Mouse (Mus musculus) E14TG2a.4 (cell line): ENCODE data around the gene Cpsf4l.
"Not testable (repeated sequence)": the region's sequence is repeated elsewhere in the genome, so short reads cannot be mapped to it uniquely, and the experiment has no call there.

Experiments
- H3K27me3 ChIP-seq: 2 replicates; pipeline ENCODE4 v1.6.1; 2014; ENCODE audit warnings: low read length, control low read depth; ENCODE audit not compliant: insufficient read depth
- H3K36me3 ChIP-seq: 2 replicates; pipeline ENCODE4 v1.6.1; 2014; ENCODE audit warnings: low read length, control low read depth; ENCODE audit not compliant: insufficient read depth
- H3K4me1 ChIP-seq: replicated peaks from 2 replicates; pipeline ENCODE4 v1.6.1; 2014; ENCODE audit warnings: low read depth, low read length, control low read depth
- H3K4me3 ChIP-seq: replicated peaks from 2 replicates; pipeline ENCODE4 v1.5.1; 2014; ENCODE audit warnings: mild to moderate bottlenecking, low read length
- H3K9me3 ChIP-seq: 2 replicates; pipeline ENCODE4 v1.6.1; 2014; ENCODE audit warnings: low read length, control low read depth
- CTCF ChIP-seq: conservative IDR thresholded peaks from 2 replicates; pipeline ENCODE4 v1.5.1; 2014; ENCODE audit warnings: low read length
- NANOG ChIP-seq: IDR thresholded peaks from 2 replicates; pipeline ENCODE4 v1.6.1; 2014; ENCODE audit warnings: borderline replicate concordance, low read length, mixed read lengths
- POU5F1 ChIP-seq: IDR thresholded peaks from 2 replicates; pipeline ENCODE4 v1.6.1; 2014; ENCODE audit warnings: low read length, borderline replicate concordance

Gene Cpsf4l

DNA sequence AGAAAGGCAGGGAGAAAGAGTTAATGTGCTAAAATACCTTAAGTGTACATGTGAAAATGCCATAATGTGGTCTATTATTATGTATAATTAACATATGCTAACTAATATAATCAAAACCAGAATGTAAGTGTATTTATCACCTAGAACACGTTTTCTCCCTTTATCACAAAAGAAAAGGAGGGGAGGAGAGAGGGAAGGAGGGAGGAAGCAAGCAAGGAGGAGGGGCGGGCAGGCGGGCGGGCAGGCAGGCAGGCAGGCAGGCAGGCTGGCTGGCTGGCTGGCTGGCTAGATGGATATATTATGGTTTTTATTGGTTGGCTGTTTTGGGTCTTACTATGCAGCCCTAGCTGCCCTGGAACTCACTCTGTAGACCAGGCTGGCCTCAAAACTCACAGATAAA is 40.1 kb downstream of the Cpsf4l start:
- Histone ChIP-seq H3K4me1 (peaks cover 49% of the 10 kb centered on the region), H3K4me3 (no peak overlapping the region), H3K9me3 (no peaks in the 10 kb centered on the region), H3K36me3 (peaks cover 85% of the 10 kb centered on the region), H3K27me3 (no peaks in the 10 kb centered on the region)
- TF ChIP-seq NANOG (no peak), POU5F1 (no peak), CTCF (no peak)

DNA sequence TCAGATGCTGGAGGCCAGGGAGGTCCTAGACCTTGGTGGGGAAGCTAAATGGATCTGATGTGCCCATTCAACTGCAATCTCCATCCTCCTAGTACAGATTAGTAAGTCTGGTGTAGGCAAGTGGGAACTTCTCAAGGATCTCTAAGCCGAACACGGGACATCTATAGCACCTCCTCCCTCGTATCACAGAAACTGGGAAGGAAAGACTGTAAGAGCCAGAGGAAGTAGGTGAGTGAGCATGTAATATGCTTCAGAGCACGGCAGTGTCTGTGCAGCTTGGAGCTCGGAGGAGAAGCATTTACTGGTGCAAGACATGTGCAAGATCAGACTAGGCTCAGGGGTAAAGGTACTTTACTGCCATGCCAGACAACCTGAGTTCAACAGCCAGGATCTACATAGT is 41.0 kb downstream of the Cpsf4l start:
- TF ChIP-seq POU5F1 (no peak), CTCF (no peak), NANOG (no peak)

DNA sequence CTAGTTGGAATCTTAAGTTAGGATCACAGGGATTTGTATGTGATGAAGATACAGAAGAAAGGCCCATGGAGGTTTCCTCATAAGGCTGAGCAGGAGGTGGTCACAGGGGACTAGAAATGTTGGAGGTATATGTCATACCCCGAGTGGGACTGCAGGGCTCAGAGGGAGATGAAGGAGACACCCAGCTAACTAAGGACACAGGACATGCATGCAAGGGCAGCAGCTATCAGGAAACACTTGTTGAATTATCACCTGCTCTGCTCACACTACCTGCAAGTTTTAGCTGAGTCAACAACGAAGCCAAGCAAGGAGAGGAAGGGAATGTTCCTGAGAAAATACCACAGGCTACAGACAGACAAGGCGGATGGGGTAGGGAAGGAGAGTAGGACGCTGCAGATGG is 42.1 kb downstream of the Cpsf4l start:
- peaks cover 85% of the 10 kb centered on the region for H3K36me3 ChIP-seq
- TF ChIP-seq POU5F1 (no peak), NANOG (no peak)
- no peaks in the 10 kb centered on the region for H3K27me3 ChIP-seq
- H3K4me3 ChIP-seq = no peak overlapping the region
- peaks cover 45% of the 10 kb centered on the region for H3K4me1 ChIP-seq
- no peaks in the 10 kb centered on the region for H3K9me3 ChIP-seq

More for the DNA sequence above, 41.0 kb downstream of the Cpsf4l start:
- Histone ChIP-seq H3K9me3 (no peaks in the 10 kb centered on the region), H3K4me1 (peaks cover 44% of the 10 kb centered on the region), H3K27me3 (no peaks in the 10 kb centered on the region), H3K36me3 (peaks cover 85% of the 10 kb centered on the region), H3K4me3 (no peak overlapping the region)

DNA sequence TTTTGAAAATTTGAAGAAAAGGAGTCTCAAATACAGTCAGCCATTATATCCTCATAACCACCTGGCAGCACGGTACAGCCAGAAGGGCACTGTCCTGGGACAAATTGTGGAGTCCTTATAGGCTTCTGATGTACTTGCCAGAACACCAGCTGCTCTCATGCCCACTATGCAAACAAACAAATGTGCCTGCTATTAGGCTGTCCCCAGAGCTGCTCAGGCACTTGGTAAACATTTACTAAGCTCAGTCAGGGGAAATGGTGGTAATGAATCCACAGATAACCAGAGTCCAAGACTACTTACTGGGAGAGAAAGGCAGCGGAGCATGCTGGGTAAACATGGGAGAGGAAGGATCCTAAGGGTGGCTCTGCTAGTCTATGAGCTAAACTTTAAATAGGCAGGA is 42.7 kb downstream of the Cpsf4l start:
- Histone ChIP-seq H3K4me3 (no peak overlapping the region), H3K27me3 (no peaks in the 10 kb centered on the region), H3K9me3 (no peaks in the 10 kb centered on the region), H3K4me1 (peaks cover 47% of the 10 kb centered on the region), H3K36me3 (peaks cover 85% of the 10 kb centered on the region)
- TF ChIP-seq NANOG (no peak), POU5F1 (no peak), CTCF (no peak)

DNA sequence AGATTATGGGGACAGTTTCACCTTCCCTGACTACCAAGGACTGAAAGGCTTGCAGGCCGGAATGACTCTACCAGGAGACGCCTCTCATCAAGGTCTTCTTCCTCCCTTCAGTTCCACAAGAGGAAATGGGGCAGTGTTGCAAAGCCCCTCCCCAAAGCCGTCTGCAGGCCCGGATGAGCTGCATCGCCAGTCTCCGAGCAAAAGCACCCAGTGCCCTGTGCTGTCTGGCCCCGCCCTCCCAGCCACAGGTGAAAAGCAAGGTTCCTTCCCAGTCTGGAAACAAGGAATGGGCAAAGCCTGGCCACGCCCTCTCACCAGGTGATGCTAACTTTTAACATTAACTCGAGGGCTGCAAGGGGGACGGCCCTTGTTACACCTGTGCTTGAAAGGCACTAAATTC is 43.2 kb downstream of the Cpsf4l start:
- no peak for TF ChIP-seq CTCF
- no peak for TF ChIP-seq POU5F1
- TF ChIP-seq NANOG = no peak
- peaks cover 49% of the 10 kb centered on the region for H3K4me1 ChIP-seq
- no peak overlapping the region for H3K4me3 ChIP-seq

DNA sequence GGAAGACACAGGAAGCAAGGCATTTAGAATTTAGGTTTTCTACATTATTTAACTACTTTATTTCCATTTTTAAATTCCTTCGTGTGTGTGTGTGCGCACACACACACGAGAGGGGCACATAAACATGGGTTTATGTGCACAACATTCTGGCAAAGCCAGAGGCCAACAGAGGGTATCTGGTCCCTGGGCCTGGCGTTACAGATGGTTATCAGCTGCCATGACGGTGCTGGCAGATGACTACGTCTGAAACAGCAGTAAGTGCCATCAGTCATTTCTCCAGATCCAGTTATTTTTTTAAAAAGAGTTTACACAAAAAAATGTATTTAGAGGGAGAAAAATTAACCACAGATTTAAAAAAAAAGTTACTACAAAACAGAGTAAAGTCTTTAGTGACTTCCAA is 43.6 kb downstream of the Cpsf4l start:
- H3K27me3 ChIP-seq = no peaks in the 10 kb centered on the region
- H3K4me1 ChIP-seq = peaks cover 47% of the 10 kb centered on the region
- H3K9me3 ChIP-seq = no peaks in the 10 kb centered on the region
- no peak for TF ChIP-seq CTCF
- TF ChIP-seq NANOG = no peak
- TF ChIP-seq POU5F1 = no peak
- peaks cover 86% of the 10 kb centered on the region for H3K36me3 ChIP-seq
- H3K4me3 ChIP-seq = no peak overlapping the region

More for the DNA sequence above, 43.2 kb downstream of the Cpsf4l start:
- peaks cover 86% of the 10 kb centered on the region for H3K36me3 ChIP-seq
- H3K27me3 ChIP-seq = no peaks in the 10 kb centered on the region
- H3K9me3 ChIP-seq = no peaks in the 10 kb centered on the region

DNA sequence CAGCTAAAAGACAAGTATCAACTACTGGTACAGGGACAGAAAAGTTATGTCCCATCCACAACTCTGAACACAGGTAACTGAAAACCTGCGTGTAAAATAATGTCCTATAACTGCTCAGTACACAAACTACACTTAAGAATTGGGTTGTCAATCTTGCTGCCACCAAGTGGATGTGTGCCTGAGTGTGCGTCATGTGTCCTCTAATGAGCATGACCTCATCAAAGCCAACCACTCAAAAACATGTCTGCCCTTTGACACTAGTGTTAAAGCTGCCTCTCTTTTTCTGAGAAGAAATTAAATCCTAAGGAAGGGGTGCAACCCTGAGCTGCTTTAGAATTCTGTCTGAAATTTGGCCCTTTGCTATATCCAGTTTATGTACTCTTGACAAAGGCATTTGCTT is 45.5 kb downstream of the Cpsf4l start:
- Histone ChIP-seq H3K4me1 (peaks cover 53% of the 10 kb centered on the region), H3K36me3 (peaks cover 88% of the 10 kb centered on the region)

DNA sequence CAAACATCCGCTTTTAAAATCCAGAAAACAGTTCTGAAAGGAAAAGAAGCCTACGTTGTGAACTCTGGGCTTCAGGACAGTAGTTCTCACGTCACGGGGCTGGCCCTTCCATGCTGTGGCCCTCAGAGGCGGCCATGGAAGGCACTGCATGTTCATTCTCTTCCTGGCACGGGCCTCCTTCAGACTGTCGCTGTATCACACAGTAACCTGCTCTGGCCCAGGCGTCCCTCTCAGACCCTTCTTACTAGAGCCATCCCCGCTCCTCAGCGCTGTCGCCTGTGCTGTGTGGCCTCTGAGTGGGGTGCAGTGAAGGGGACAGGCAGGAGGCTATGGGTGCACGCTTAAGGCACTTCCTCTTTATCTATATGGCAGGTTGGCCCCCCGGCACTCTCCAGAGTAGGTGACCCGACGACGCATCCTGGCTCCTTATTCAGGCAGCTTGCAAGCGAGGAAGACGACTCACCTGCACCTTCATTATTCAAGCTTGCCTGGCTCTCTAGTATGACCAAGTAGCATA is 47.9 kb downstream of the Cpsf4l start:
- H3K4me3 ChIP-seq = no peak overlapping the region
- peaks cover 54% of the 10 kb centered on the region for H3K4me1 ChIP-seq
- TF ChIP-seq NANOG (no peak), POU5F1 (no peak), CTCF (no peak)
- H3K27me3 ChIP-seq = no peaks in the 10 kb centered on the region
- H3K36me3 ChIP-seq = peaks cover 87% of the 10 kb centered on the region
- no peaks in the 10 kb centered on the region for H3K9me3 ChIP-seq

More for the DNA sequence above, 45.5 kb downstream of the Cpsf4l start:
- no peak for TF ChIP-seq POU5F1
- TF ChIP-seq NANOG = no peak
- no peak for TF ChIP-seq CTCF
- Histone ChIP-seq H3K9me3 (no peaks in the 10 kb centered on the region), H3K27me3 (no peaks in the 10 kb centered on the region), H3K4me3 (no peak overlapping the region)

DNA sequence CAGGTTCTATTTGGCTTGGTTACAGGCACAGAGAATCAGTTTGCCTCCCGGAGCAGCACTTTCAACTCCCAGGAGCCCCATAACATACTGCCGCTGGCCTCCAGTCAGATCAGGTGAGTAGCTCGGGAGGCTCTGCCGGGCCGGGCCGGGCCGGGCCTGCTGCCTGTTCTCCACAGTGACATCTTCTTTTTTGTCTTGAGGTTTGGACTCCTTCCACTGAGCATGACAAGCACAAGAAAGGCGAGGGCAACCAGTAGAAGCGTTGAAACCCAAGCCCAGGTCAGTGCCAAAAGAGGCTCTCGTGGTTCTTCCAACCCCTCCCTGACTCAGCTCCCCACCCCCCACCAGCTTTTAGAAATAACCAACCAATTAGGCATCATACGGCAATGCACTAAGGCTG is 48.9 kb downstream of the Cpsf4l start:
- TF ChIP-seq NANOG (no peak), CTCF (no peak), POU5F1 (no peak)
- Histone ChIP-seq H3K9me3 (no peaks in the 10 kb centered on the region), H3K4me3 (no peak overlapping the region), H3K4me1 (peaks cover 54% of the 10 kb centered on the region), H3K27me3 (no peaks in the 10 kb centered on the region), H3K36me3 (peaks cover 97% of the 10 kb centered on the region)

DNA sequence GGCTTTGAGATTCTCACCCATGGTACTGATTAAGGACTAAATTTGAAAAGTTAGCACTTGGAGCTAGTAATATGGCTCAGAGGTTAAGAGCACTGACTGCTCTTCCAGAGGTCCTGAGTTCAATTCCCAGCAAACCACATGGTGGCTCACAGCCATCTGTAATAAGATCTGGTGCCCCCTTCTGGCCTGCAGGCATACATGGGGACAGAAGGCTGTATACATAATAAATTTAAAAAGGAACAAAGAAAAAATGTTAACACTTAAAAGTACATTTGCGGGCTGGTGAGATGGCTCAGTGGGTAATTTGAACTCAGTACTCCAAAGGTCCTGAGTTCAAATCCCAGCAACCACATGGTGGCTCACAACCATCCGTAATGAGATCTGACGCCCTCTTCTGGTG is 49.6 kb downstream of the Cpsf4l start:
- Histone ChIP-seq H3K36me3 (peaks cover 97% of the 10 kb centered on the region), H3K4me1 (peaks cover 56% of the 10 kb centered on the region)
- not testable (repeated sequence) for H3K27me3 ChIP-seq, H3K9me3 ChIP-seq, H3K4me3 ChIP-seq
- 0 out of 2 replicates have a peak, but pooled peaks have one; percentile 15 for TF ChIP-seq CTCF
